Mouse (Mus musculus): ENCODE measurements around the gene Rrnad1.

Gene Rrnad1

DNA sequence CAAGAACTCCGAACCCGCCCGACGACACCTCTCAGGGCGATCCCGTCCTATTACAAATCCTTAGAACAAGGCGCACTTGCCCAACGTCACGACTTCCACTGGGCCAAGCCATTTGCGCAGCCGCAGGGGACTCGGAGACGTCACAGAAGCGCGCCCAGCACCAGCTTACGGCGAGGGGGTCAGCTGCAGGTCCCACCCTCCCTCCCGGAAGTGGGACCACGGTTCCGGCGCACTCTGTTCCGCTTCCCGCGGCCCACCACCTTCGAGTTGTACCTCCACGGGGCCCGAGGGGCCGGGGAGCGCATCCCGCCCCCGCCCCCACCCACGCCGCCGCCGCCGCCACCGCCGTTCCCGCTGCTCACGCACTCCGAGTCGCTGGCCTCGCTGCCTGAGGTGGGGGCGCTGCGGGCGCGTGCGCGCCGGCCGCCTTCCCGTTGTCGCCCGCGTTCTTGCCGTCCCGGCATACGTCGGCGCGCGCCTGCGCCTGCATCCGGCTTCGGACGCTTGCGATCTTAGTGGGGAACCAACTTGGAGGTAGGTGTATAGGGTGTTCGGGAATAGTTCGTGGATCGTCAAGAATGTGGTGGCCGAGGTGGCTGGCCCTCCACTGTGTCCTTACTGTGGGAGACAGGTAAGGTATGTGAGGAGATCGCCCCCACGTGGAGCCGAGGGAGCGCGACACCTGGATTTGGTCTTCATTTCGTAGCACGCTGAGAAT lies at the start of gene Rrnad1, which contains the start of gene Isg20l2:
Gene Rrnad1, minus strand, starts transcription at position 640 of the 718 bp plus-strand sequence.
Gene Isg20l2, plus strand, starts transcription at position 237 of the 718 bp plus-strand sequence.
- DNase-seq (ENCODE audit: low spot score in 2 of 2) = peak; percentile 98 to 99

DNA sequence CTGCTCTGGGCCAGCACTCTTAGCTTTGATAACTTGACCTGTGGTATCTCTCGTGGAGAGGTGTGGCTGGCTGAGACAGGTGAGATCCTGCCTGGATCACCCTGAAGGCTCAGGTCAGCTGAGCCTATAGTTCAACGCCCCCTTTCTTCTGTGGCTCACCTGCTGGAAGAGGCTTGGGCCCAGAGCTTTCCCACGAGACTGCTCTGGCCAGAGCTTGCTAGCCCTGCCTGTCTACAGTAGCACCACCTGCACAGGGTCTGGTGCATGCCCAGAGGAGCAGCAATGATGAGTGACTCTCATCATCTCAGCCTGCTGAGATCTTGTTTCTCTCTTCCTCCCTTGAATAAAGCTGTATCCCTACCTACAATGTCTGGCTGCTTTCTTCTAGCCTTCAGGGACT lies 49.6 kb upstream of the Rrnad1 start:
- DNase-seq (ENCODE audit: low spot score in 2 of 2) = no peak

DNA sequence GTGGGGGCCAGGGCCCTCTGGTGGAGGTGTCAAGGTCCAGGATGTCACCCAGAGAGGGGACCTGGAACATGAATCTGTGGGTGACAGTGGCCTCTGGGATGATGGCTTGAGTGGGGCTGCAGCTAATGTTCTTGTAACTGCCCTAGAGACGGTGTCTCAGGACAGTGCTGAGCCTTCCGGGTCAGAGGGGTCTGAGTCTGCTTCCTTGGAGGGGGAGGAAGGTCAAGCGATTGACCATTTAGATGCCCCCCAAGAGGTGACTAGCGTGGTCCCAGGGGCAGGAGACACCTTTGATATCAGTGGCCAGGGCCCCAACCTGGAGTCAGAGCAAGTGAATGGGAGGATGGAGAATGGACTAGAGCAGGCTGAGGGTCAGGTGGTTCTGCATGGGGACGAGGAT lies 49.0 kb upstream of the Rrnad1 start:
- DNase-seq (ENCODE audit: low spot score in 2 of 2) = no peak

DNA sequence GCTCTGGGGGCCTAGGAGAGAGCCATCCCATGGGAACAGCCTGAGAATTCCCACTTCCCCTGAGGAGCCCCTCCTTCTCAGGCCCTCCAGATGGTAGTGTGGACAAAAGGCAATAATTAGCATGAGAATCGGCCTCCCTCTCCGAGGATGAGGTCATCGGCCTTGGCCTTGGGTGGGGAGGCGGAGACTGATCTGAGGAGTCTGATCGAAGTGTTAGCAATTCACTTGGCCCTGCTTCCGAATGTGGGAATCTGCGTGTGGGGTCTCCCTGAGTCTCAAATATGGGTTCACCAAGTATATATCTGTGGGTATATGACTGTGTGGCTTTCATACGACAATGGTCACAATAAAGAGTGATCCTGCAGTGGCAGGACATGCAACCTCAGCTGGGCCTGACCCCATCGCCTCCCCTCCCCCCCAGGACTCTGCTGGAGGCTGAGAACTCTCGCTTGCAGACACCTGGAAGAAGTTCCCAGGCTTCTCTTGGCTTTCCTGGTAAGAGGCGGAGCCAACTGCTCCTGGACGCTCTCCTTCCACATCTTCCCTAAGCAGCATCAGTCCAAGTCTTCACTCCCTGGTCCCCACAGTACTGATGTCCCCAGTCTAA lies 44.0 kb upstream of the Rrnad1 start:
- no peak for DNase-seq (ENCODE audit: low spot score in 2 of 2)

DNA sequence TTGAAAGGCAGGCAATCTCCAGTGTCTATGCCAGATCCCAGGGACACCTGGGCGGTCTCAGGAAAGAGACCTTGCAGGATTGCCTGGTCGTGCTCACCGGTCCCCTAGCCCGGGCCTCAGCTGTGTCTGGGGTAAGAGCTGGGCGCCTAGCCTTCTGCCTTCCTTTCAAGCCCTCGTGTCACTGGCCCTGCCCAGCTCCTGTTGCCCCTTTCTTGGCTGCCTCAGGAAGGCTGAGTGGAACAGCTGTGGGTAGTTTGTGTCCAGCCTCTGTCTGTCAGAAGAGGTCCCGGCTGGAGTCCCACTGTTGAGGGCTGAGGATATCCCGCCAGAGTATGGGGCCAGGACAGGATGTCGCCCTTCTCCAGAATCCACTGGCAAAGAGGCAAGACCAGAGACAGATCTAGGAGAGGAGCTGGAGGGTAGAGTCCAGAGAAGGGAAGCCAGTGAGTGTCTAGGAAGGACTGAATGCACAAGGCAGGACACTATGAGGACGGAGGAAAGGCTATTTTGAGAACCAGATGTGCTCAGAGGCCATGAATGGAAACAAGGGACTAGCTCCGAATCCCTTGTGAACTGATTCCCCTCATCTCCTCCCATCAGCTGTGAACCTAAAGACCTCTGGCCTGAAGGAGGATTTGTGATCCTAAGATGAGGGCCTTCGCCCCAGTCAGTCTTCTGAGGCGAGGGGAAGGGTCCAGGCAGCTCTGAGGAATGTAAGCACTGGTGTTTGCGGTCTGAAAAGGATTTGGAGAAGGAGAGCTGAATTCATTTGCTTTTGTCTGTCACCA lies 43.3 kb upstream of the Rrnad1 start:
- DNase-seq (ENCODE audit: low spot score in 2 of 2) = no peak

DNA sequence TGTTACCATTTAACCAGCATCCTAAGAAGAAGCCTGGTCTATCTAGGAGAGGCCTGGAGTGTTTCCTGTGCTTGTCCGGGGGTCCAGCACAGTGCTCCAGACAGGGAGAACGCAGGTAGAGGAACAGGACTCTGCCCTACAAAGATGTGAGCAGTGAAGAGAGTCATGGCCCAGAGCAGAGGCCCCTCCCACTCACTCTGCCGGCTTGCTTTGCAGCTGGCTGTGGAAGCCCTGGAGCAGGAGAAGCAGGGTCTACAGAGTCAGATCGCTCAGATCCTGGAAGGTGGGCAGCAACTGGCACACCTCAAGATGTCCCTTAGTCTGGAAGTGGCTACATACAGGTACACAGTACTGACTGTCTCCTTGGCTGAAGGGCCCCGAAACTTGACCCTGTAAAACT lies 42.3 kb upstream of the Rrnad1 start:
- DNase-seq (ENCODE audit: low spot score in 2 of 2) = no peak

DNA sequence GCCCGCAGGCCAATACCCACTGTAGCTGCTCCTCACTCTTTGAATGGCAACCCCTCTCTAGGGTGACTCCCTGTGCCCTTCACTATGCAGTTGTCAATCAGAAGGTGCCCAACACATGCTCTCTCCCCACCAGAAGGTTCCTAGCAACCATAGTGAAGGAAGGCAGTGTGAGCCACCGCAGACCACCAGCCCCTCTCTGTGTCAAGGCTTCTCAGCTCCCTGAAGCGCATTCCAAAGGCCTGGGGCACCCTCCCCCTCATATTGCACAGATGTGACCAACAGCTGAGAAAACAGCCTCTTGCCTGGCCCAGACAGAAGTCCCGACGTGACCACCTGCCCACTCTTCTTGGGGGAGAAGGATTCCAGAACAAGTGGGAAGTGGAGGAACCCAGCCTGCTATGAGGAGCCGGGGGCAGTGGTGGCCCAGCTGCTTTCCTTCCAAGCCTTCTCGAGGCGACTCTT lies 41.7 kb upstream of the Rrnad1 start:
- no peak for DNase-seq (ENCODE audit: low spot score in 2 of 2)

DNA sequence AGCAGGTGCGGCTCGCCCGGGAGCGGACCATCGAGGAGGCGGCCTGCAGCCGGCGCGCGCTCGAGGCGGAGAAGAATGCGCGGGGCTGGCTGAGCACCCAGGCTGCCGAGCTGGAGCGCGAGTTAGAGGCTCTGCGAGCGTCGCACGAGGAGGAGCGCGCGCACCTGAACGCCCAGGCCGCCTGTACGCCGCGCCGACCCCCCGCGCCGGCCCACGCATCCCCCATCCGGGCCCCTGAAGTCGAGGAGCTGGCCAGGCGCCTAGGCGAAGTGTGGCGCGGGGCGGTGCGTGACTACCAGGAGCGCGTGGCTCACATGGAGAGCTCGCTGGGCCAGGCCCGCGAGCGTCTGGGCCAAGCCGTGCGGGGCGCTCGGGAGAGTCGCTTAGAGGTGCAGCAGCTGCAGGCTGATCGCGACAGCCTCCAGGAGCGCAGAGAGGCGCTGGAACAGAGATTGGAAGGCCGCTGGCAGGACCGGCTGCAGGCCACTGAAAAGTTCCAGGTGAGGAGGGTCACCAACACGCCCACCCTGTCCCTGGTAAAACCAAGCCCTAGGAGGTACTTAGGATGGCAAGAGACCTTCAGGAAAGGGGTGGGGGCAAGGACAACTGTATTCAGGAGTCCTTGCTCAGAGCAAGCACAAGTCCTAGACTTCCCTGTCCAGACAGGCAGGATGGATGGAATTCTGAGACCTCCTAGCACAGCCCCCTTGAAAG lies 41.1 kb upstream of the Rrnad1 start:
- no peak for DNase-seq (ENCODE audit: low spot score in 2 of 2)

DNA sequence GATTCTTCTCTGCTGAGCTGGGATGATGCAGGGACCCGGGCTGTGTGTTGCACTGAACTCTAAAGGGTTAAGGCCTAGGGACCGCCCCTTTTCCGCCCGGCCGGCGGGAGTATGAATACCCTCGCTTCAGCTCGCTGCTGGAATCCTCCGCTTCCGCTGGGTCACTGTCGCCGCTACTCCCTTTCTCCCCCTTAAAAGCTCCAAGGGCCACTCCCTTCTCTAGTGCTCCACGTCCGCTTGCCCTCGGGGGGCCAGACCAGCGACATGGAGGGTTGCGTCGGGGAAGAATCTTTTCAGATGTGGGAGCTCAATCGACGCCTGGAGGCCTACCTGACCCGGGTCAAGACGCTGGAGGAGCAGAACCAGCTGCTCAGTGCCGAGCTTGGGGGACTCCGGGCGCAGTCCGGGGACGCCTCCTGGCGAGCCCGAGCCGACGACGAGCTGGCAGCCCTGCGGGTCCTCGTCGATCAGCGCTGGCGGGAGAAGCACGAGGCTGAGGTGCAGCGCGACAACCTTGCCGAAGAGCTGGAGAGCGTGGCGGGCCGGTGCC lies 40.5 kb upstream of the Rrnad1 start, which contains the start of gene Nes:
Gene Nes, plus strand, starts transcription at position 140 of the 550 bp plus-strand sequence.
- DNase-seq (ENCODE audit: low spot score in 2 of 2) = no peak

DNA sequence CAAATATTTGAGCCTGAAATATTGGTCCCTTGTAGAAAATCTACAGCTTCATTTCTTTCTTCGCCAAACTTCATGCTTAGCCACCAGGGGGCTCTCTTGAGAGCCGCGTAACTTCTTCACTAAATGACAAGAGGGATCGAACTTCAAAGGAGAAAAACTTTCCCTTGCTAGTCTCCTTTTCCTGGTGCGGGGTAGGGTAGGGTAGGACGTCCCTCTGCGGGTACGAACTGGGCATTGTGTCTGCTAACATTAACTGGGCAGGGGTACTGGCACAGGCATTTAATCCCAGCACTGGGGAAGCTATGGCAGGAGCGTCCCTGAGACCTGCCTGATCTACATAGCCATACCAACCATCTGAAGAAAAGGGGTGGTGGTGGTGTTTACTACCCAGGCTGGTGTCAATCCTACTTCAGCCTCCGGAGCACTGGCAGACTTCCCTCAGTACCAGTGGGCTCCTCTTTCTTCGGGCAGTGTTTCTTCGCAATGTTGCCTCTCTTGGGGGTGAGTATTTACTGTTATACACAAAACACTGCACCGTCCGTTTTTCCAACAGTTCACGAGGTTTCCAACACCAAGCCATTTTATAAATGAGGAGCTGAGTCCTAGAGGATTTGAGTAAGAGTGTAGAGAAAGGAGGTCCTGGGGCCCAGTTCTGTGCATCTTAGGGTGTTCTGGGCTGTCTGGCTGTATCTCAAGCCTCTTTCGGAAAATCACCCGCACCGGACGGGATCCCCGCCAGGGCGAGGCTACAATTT lies 39.8 kb upstream of the Rrnad1 start:
- DNase-seq (ENCODE audit: low spot score in 2 of 2) = peak; percentile 62 to 68

DNA sequence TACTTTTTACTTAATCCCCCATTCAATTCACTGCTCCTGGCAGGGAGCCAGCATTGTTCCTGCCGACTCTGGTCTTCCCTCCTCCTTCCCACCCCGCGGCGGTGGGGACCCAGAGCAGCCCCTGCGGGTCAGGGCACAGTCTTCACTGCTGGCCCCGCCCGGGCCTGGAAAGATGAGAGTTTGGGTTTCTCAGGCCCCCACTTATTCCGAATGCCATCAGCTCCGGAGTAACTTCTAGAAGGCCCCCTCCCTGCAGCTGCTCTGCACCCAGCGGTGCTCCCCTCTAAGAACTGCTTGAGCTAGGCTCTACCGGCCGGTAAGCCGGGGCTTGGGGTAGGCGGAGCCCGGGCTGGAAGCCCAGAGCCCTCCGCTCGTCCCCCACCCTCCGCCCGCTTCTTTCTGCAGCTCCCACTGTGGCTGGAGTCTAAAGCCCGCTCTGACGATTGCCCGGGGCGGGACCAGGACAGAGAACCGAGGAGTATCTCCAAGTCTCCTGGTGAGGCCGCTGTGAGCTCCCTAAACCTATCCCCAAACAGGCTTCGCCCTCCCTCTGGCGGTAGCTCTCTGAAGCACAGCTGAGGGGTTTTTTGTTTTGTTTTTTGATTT lies 30.2 kb upstream of the Rrnad1 start:
- peak; percentile 75 for DNase-seq (ENCODE audit: low spot score in 2 of 2)

DNA sequence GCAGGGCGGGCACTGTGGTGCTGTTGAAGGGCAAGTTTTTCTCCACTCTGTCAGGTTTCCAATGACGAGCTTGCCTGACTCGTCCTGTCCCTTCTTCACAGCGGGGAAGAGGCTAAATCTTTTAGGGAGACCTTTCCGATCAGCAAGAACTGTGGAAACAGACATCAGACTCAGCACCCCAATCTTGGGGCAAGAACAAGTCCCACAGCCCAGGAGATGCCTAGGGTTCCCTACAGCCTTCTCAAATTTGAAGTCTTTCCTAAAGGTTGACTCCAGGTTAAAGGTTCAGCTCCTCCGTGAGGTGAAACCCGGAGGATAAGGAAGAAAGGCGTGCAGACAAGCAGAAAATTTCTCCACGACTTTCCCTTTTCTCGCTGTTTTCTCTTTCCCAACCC lies 29.7 kb upstream of the Rrnad1 start:
- DNase-seq (ENCODE audit: low spot score in 2 of 2) = no peak

DNA sequence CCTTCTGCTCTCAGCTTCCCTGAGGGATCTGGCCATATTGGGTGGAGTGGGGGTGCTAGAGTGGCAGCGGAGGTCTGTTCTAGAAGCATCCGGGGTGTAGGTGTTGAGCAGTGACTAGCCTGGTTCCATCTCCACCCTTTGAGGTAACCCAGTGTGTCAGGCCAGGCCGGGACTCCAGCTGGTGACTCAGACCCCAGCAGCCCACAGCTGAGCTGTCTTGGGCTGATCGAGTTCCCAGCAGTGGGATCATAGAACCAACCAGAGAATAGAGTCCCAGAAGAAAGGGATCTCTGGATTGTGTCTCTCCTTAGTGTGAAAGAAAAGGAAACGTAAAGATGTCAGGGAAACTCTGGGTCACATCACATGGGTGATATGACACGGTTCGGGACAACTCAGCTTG lies 28.9 kb upstream of the Rrnad1 start:
- DNase-seq (ENCODE audit: low spot score in 2 of 2) = no peak

DNA sequence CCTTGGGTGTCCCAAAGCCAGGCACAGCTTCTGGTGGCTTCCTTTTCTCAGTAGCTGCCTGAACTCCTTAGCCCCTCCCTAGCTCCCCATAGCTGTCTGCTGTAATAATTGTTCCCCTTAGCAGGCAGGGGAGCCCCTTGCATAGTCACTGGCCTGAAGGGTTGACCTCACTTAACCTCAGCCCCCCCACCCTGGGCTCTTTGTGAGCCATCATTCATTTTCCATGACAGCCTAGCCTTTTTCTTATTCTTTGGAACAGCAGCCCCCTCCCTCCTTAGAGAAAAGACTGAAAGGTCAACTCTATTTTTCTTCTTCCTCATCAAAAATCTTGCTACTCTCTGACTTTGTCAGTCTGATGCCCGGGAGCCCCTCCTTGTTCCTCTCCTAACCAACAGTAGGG lies 28.4 kb upstream of the Rrnad1 start:
- no peak for DNase-seq (ENCODE audit: low spot score in 2 of 2)

DNA sequence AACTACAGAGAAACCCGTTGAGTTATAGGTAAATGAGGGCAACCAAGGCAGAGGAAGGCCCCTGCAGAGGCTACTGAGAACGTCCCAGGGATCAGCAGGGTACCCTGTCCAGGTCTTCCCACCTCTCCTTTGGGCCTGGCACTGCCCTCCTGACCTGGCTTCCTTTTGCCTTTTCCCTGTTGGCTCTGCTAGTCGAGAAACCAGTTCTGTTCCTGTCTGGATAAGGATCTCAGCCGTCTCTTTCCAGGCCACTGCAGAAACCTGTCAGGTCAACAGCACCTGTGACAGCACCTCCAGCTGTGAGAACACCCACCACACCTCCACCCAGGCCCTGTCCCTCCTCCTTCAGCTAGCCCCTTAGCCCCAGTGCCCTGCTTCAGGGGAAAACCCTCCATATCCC lies 28.0 kb upstream of the Rrnad1 start:
- DNase-seq (ENCODE audit: low spot score in 2 of 2) = no peak

DNA sequence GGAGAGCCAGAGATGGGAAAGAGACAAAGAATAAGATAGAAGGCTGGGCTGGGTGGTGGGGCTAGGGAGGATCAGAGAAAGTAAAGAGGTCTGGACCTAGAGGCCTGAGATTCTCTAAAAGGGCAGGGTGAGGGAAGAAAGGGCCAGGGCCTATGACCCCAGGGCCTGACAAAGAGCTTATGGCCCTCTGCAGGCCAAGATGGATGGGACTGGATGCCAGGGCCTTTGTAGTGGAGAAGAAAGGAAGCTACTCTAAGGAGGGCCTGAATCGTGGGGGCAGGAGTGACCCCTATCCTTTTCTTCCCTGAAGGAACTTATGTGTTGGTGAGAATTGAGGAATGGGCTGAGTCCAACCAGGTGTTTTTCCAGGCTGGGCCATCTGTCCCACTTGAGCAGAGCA lies 27.5 kb upstream of the Rrnad1 start:
- DNase-seq (ENCODE audit: low spot score in 2 of 2) = no peak

DNA sequence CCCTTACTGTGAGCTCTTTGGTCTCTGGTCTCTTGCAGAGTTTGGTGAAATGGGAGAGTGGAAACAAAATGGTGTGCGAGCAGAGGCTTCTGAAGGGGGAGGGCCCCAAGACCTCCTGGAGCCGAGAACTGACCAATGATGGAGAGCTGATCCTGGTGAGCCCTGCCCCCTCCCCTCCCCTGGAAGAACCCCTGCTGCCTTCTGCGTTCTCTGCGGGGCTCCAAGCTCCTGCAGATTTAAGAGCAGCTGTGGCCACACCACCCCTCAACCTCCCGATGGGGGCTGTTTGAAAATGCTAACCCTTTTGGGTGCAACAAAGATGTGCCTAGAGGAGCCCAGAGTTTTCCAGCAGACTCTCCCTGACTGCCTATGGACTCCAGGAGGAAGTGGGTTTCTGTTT lies 21.9 kb upstream of the Rrnad1 start:
- no peak for DNase-seq (ENCODE audit: low spot score in 2 of 2)

DNA sequence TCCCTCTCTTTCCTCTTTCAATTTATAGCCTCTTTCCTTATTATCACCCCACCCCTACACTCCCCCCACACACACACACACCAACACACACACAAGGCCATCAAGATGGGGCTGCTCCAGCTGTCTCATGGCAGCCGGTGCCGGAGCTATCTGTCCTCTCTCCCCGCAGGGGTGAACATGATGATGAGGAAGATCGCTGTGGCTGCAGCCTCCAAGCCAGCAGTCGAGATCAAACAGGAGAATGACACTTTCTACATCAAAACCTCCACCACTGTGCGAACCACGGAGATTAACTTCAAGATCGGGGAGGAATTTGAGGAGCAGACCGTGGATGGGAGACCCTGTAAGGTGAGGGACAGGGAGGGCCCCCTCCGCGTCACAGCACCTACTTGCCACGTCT lies 21.4 kb upstream of the Rrnad1 start:
- DNase-seq (ENCODE audit: low spot score in 2 of 2) = no peak

DNA sequence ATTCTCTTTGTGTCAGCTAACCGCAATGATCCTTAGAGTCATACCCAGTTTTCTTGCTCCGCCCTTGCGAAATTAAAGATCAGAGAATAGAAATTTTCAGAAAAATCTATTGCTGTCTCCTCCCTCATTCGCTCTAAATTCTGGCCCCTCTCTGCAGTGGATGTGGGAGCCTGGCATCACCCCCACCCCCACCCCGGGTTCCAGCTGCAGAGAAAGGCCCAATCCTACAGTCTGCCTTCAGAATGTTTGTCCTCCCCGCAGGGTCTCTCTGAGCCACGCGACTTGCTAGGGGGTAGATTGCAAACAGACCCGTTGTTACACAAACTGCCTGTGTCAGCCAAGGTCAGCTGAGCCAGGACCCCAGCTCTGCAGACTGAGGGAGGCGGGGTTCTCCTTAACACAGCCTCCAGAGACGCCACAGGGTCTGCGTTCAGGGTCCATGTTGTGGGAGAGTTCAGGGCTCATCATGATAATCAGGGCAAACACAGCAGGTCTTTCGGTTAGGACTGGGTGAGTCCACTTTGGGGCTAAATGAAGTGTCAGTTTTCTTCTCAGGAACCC lies 19.5 kb upstream of the Rrnad1 start:
- DNase-seq (ENCODE audit: low spot score in 2 of 2) = no peak

DNA sequence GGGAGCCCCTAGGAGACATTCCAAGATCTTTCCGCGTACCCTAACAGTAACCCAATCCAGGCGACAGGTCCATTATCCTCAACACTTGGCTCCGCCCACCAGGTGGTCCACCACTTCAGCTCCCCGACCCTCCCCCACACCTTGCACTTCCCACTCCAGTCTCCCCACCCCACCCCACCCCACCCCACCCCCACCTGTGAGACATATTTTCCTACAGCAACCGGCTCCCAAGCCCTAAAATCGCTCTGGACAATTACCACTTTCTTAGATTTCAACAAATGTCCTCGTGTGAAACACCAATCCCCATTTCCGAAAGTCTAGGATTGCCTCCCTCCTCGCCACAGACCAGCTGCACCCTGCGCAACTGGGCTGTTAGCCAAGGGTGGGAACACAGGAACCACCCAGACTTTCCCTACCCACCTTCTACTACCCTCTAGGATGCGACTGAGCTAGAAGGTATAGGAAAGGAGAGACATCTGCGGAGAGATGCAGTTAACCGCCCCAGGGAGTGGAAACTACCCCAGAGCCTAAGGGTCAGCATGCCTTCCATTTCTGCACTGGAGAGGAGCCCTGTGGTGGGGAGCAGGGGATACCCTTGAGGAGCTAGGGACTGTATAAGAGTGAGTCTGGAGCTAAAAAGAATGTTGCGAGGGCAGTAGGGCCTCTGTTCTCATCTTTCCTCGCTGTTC lies 18.9 kb upstream of the Rrnad1 start:
- no peak for DNase-seq (ENCODE audit: low spot score in 2 of 2)
